ENCODE assay signal across 8 mouse cellular contexts in the genomic region with DNA sequence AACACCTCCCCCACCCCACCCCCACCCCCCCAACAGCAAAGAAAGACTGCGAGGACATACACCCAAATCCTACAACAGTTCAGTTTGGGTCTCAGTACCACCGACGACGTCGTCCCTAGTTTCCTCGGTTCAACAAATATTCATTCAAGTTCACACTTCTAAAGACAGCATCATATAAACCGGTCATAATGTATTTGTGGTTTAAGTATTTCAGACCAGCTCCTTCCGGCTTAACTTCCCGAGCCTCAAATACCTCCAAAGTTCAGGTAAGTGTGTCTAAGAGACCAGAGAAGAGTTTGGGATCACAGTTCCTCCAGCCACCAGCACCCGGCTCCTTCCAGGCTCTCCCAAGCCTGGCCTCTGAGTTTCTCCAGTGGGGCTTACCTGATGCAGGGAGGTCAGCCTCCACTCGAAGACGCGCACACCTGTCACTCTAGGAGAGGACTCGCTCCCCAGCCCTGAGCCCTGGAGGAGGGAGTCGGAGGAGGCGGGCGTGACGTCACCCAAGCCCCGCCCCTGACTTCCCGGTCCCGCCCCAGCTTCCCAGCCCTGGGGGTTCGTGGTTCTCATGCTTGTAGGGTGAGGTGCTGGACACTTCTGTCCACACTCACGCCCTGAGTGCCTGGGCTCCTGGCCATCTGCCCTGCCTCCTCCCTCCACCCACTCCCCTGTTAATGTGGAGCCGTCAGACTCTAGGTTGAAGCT. TPM values are rescaled to one million over a fixed set of nuclear protein-coding genes. Genes with fewer than 3 reads are reported as not detected.
DNase-seq lines count a peak whose midpoint lies in the region; ATAC-seq and TF ChIP-seq lines count a peak whose summit lies in the region.

A gene (minus strand): TSS at position 461 of the 705 bp plus-strand sequence.

- peaks cover 0 to 9% of the 10 kb centered on the region in 2 experiments; a peak in 2 of 4 replicates for H3K4me1 ChIP-seq in MEL (ENCODE audit: control insufficient read depth in 1 of 2, insufficient read depth in 2 of 2, low read length in 2 of 2)
- peaks cover 10% of the 10 kb centered on the region for H3K4me1 ChIP-seq in midbrain, embryonic 16.5 days (ENCODE audit: control insufficient read depth, insufficient read depth, low read length)

- TF ChIP-seq EP300 in MEL (IDR thresholded peaks at IDR 0.05; ENCODE audit: low read depth in 1 of 2, low read length in 2 of 2): no peak

- TF ChIP-seq POLR2A in MEL (IDR thresholded peaks at IDR 0.05; ENCODE audit: control insufficient read depth in 1 of 2, insufficient read depth in 1 of 2, low read depth in 1 of 2, low read length in 2 of 2, poor library complexity in 1 of 2): no peak

- H3K27ac ChIP-seq in MEL (ENCODE audit: control insufficient read depth, low read depth, low read length): no peak within 1 kb of the TSS
- no peak within 1 kb of the TSS for H3K27ac ChIP-seq in midbrain, embryonic 16.5 days (ENCODE audit: low read length)

- peak within 1 kb of the TSS; percentile 55 for H3K9ac ChIP-seq in MEL (ENCODE audit: control insufficient read depth, low read depth, low read length, poor library complexity, severe bottlenecking)
- peak within 1 kb of the TSS; percentile 22 for H3K9ac ChIP-seq in midbrain, embryonic 16.5 days (ENCODE audit: low read depth, low read length)

- DNase-seq in 3134 (ENCODE audit: extremely low read depth, insufficient read length, low spot score) (peak; percentile 74), MEL (ENCODE audit: low read depth, low spot score) (peak; percentile 57), liver (peak; percentile 76)
- peak; percentile 78 for DNase-seq in embryo, embryonic 9.5 days (ENCODE audit: extremely low spot score)
- peak; percentile 61 for DNase-seq in heart, adult 8-10 months (ENCODE audit: low spot score)
- peak; percentile 67 to 70 for DNase-seq in kidney, adult 8-10 months
- DNase-seq in thymus, postnatal 4 days: peak; percentile 70

- TF ChIP-seq CTCF in MEL (IDR thresholded peaks at IDR 0.05 in 2 of 3, conservative IDR thresholded peaks at IDR 0.05 in 1 of 3; ENCODE audit: control insufficient read depth in 1 of 3, insufficient read depth in 1 of 3, low read depth in 2 of 3, low read length in 3 of 3, poor library complexity in 1 of 3, severe bottlenecking in 1 of 3): no peak

- peaks cover 0 to 2% of the 10 kb centered on the region in 2 experiments; a peak in 1 of 4 replicates for H3K36me3 ChIP-seq in MEL (ENCODE audit: control insufficient read depth in 1 of 2, insufficient read depth in 2 of 2, low read length in 2 of 2)
- no peaks in the 10 kb centered on the region for H3K36me3 ChIP-seq in midbrain, embryonic 16.5 days (ENCODE audit: control insufficient read depth, insufficient read depth, low read length)

- TF ChIP-seq RAD21 in MEL (IDR thresholded peaks at IDR 0.05; ENCODE audit: low read depth, low read length): no peak

- WGBS in midbrain, embryonic 16.5 days: 3% methylated on average over 22 of the region's 24 CpGs

- H3K79me2 ChIP-seq in MEL (ENCODE audit: control insufficient read depth, insufficient read depth, low read length, poor library complexity): no peaks in the 10 kb centered on the region

- 0 out of 2 replicates have a peak, but pooled peaks have one; percentile 39 for ATAC-seq in midbrain, embryonic 16.5 days

- peak within 1 kb of the TSS; percentile 60 for H3K4me2 ChIP-seq in midbrain, embryonic 16.5 days (ENCODE audit: low read length)

- H3K27me3 ChIP-seq in MEL (ENCODE audit: control insufficient read depth in 1 of 2, insufficient read depth in 2 of 2, low read length in 2 of 2): peaks cover under 1 to 7% of the 10 kb centered on the region in 2 experiments
- peaks cover 3% of the 10 kb centered on the region; the same call in 1 of the 2 replicates for H3K27me3 ChIP-seq in midbrain, embryonic 16.5 days (ENCODE audit: control insufficient read depth, insufficient read depth, low read depth, low read length)

- peak within 1 kb of the TSS; percentile 42 to 50; a peak in 3 of 4 replicates for H3K4me3 ChIP-seq in MEL (ENCODE audit: control insufficient read depth in 1 of 2, insufficient read depth in 1 of 2, low read depth in 2 of 2, low read length in 2 of 2)
- peak within 1 kb of the TSS; percentile 34 for H3K4me3 ChIP-seq in midbrain, embryonic 16.5 days (ENCODE audit: low read depth, low read length)

- no peaks in the 10 kb centered on the region for H3K9me3 ChIP-seq in MEL (replicated peaks; ENCODE audit: insufficient read depth, low read length)
- H3K9me3 ChIP-seq in midbrain, embryonic 16.5 days (replicated peaks; ENCODE audit: control insufficient read depth, low read length, poor library complexity, severe bottlenecking): no peaks in the 10 kb centered on the region

TF ChIP-seq in MEL, 35 proteins besides CTCF, POLR2A, EP300 and RAD21:
- TF ChIP-seq SMC3 (IDR thresholded peaks at IDR 0.05; ENCODE audit: low read depth, low read length) (no peak), MXI1 (IDR thresholded peaks at IDR 0.05; ENCODE audit: low read depth, low read length) (no peak), BHLHE40 (IDR thresholded peaks at IDR 0.05; ENCODE audit: borderline replicate concordance, low read depth, low read length) (no peak), TBP (IDR thresholded peaks at IDR 0.05; ENCODE audit: low read depth, low read length) (no peak), JUND (IDR thresholded peaks at IDR 0.05; ENCODE audit: low read depth, low read length) (no peak), UBTF (IDR thresholded peaks at IDR 0.05; ENCODE audit: borderline replicate concordance, insufficient read depth, low read depth, low read length) (no peak), ZKSCAN1 (IDR thresholded peaks at IDR 0.05; ENCODE audit: low read depth, low read length) (no peak), KAT2A (conservative IDR thresholded peaks at IDR 0.05; ENCODE audit: low read depth, low read length) (no peak), E2F4 (IDR thresholded peaks at IDR 0.05; ENCODE audit: borderline replicate concordance, low read depth, low read length) (no peak), GATA1 (IDR thresholded peaks at IDR 0.05; ENCODE audit: low read depth, low read length) (no peak)

RNA-seq across cellular contexts. Expression of the gene that starts here (rescaled TPM):
- 28.5 and 33.3 TPM in 2 replicates for total RNA-seq in MEL (2012; rRNA removed)
- 10 to 100 TPM in 1 of 2 experiments, not detected in 1; 58.1 TPM for polyA plus RNA-seq in MEL (2012; ENCODE audit: insufficient read depth in 1 of 2, insufficient read length in 2 of 2, low read depth in 1 of 2, low replicate concordance in 2 of 2, missing spikeins in 1 of 2)
- total RNA-seq in heart, adult 8-10 months (2022): 10 to 100 TPM; 49.3 to 64.6 (median 56.6) TPM
- 193 and 218 TPM in 2 replicates for polyA plus RNA-seq in midbrain, embryonic 16.5 days (2015; fragmentation: Nextera tagmentation; extraction: Ambion mirVana)
